21 mouse cellular contexts compared by ENCODE assay signal in the genomic region with DNA sequence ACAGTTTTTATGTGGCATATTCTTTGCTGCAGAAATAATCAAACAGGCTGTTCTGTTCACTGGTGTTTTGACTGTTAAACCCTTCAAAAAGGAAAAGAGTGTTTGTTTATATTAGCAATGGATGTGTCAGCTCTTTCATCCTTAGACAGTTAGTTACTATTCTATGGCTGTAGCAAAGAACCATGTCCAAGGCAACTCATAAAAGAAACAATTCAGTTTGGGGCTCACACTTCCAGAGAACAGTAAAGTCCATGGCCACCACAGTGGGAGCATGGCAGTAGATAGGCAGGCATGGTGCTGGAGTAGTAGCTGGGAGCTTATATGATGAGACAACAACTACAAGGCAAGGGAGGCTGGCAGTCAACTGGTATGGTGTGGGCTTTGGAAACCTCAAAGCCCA.
DNase-seq lines count a peak whose midpoint lies in the region; ATAC-seq and TF ChIP-seq lines count a peak whose summit lies in the region.
"Had no signal": no experiment of that assay in that cellular context is flagged by ENCODE, and none has a peak within 500 bp of the region (broad histone marks: within the 10 kb centered on the region; RNA-seq: fewer than 3 reads in every experiment).

No protein-coding gene starts in this region.

- no peaks in the 10 kb centered on the region for H3K36me3 ChIP-seq in lung, embryonic 14.5 days (ENCODE audit: insufficient read depth)
- no peaks in the 10 kb centered on the region for H3K36me3 ChIP-seq in lung, embryonic 15.5 days
- no peaks in the 10 kb centered on the region for H3K36me3 ChIP-seq in lung, embryonic 16.5 days (ENCODE audit: control insufficient read depth, insufficient read depth, low read length)
- H3K36me3 ChIP-seq: G1E had no signal

- no peaks in the 10 kb centered on the region for H3K27me3 ChIP-seq in lung, embryonic 14.5 days (ENCODE audit: insufficient read depth, low read length)
- no peaks in the 10 kb centered on the region for H3K27me3 ChIP-seq in lung, embryonic 15.5 days
- no peaks in the 10 kb centered on the region for H3K27me3 ChIP-seq in lung, embryonic 16.5 days (ENCODE audit: control insufficient read depth, insufficient read depth, low read depth, low read length)
- H3K27me3 ChIP-seq: CH12.LX had no signal

- TF ChIP-seq CTCF in lung, embryonic 14.5 days (IDR thresholded peaks at IDR 0.05; ENCODE audit: low read depth): no peak

- no peak overlapping the region for H3K9ac ChIP-seq in lung, embryonic 14.5 days
- no peak overlapping the region for H3K9ac ChIP-seq in lung, embryonic 15.5 days
- no peak overlapping the region for H3K9ac ChIP-seq in lung, embryonic 16.5 days (ENCODE audit: low read length)

- no peaks in the 10 kb centered on the region for H3K4me1 ChIP-seq in lung, embryonic 14.5 days (ENCODE audit: insufficient read depth)
- H3K4me1 ChIP-seq in lung, embryonic 15.5 days: 0 out of 2 replicates have a peak, but pooled peaks cover 6% of the 10 kb centered on the region
- H3K4me1 ChIP-seq in lung, embryonic 16.5 days (replicated peaks; ENCODE audit: control insufficient read depth, insufficient read depth, low read length): no peaks in the 10 kb centered on the region; the same call in 1 of the 2 replicates

- DNase-seq in lung, embryonic 14.5 days: peak; percentile 68
- no peak for DNase-seq in lung, postnatal 36 days
- no peak for DNase-seq in lung, adult 18-20 months
- DNase-seq in lung, postnatal 10 days: no peak
- DNase-seq: adrenal gland, adult 2 months; adrenal gland, adult 8-10 months; adrenal gland, postnatal 10 days; adrenal gland, postnatal 14 days; adrenal gland, postnatal 25 days; adrenal gland, postnatal 36 days; B cell, adult 2 months; cerebellum, adult 11 months; cerebellum, adult 11-12 months; cerebellum, adult 18-20 months had no signal

- no peak overlapping the region for H3K4me2 ChIP-seq in lung, embryonic 14.5 days
- no peak overlapping the region for H3K4me2 ChIP-seq in lung, embryonic 15.5 days
- no peak overlapping the region for H3K4me2 ChIP-seq in lung, embryonic 16.5 days (ENCODE audit: low read depth, low read length)

- H3K9me3 ChIP-seq in lung, embryonic 14.5 days (ENCODE audit: low read depth, low read length): no peaks in the 10 kb centered on the region
- no peaks in the 10 kb centered on the region for H3K9me3 ChIP-seq in lung, embryonic 15.5 days
- H3K9me3 ChIP-seq in lung, embryonic 16.5 days (ENCODE audit: control insufficient read depth, low read length): 0 out of 2 replicates have a peak, but pooled peaks cover 3% of the 10 kb centered on the region

- H3K4me3 ChIP-seq in lung, embryonic 14.5 days (ENCODE audit: low read depth, low read length): no peak overlapping the region
- H3K4me3 ChIP-seq in lung, embryonic 15.5 days: no peak overlapping the region
- no peak overlapping the region for H3K4me3 ChIP-seq in lung, embryonic 16.5 days (ENCODE audit: low read length)

- H3K27ac ChIP-seq in lung, embryonic 14.5 days (ENCODE audit: low read depth): peak overlapping the region; percentile 54; the same call in 1 of the 2 replicates
- H3K27ac ChIP-seq in lung, embryonic 15.5 days: peak overlapping the region; percentile 18; the same call in 1 of the 2 replicates
- H3K27ac ChIP-seq in lung, embryonic 16.5 days (ENCODE audit: low read length): peak overlapping the region; percentile 46

- peak; percentile 87 for ATAC-seq in lung, embryonic 14.5 days (ENCODE audit: insufficient read depth)
- peak; percentile 65 for ATAC-seq in lung, embryonic 15.5 days (ENCODE audit: borderline replicate concordance, extremely low read depth, low FRiP score, low TSS enrichment)
- ATAC-seq in lung, embryonic 16.5 days (ENCODE audit: low read depth): peak; percentile 82
- ATAC-seq: activated CD4-positive, CD25-positive, alpha-beta regulatory T cell, adult 4 months; CD4-positive, CD25-positive, alpha-beta regulatory T cell, adult 4 months; Patski had no signal
